Mouse (Mus musculus) cerebellum, postnatal 4 days (tissue): ENCODE data around the gene Olfr372.

ENCODE experiments used
- DNase-seq, 2 experiments: peaks; one replicate each; pipeline ENCODE4 v3.0.0; 2022; ENCODE audit warnings: low spot score in 2 of 2, mixed read lengths in 1 of 2

Olfr372 gene

GRCm38 (mm10) chr8:72099377-72100103, 58.5 kb downstream of the Olfr372 start:
- DNase-seq, result peak in 1 of 2 experiments; percentile 29

DNA sequence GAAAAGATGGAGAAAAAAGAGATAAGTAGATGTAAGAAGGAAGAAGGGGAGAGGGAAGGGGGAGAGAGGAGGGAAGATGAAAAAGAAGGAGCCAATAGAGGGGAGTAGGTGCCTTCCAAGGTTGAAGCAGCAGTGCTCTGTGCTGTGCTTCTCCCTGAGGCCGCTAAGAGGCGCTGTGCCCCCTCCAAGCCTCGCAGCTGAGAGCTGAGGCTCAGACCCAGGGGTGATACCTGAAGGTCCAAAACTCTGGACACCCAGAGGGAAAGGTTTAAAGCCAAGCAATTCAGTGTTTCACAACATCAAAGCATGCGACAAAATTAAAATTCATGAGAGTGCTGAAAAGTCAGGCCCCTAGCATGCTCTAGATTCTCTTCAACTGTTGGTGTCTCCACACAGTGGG, 64.1 kb downstream of the Olfr372 start:
- DNase-seq, result no peak

DNA sequence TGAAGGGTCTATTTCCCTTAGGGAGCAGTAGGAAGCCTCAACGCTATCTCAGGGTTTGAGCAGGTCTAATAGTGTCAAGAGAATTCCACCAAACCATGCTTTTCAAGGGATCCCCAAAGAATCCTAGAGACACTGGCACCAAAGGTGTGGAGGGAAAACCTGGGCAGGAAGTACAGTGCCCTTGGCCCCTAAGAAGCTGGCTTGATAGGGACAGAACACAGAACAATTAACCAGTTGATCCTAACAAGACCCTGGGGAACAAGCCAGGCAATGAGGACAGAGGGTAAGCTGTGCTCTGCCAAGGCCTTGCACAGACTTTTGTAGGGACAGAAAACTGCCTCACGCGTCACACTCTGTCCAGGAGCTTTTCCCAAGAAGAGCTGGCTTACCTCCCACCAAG, 65.7 kb downstream of the Olfr372 start, which contains the start of gene Olfr374:
TSS of gene Olfr374 (plus strand) at position 301 of the 400 bp plus-strand sequence.
- DNase-seq, result no peak
